Mouse (Mus musculus): ENCODE results near the gene Fam19a1. TPM values are rescaled to one million over a fixed set of nuclear protein-coding genes. Genes with fewer than 3 reads are reported as not detected.

The Fam19a1 gene
- polyA plus RNA-seq, 1 experiment from 2014 or later: 3.0 TPM

- Histone ChIP-seq H3K27me3 (ENCODE audit: insufficient read depth, low read length) (no peaks in the 10 kb centered on the region), H3K9ac (peak overlapping the region; percentile 70), H3K36me3 (ENCODE audit: insufficient read depth) (no peaks in the 10 kb centered on the region), H3K4me1 (ENCODE audit: insufficient read depth) (peaks cover 7% of the 10 kb centered on the region; the same call in 1 of the 2 replicates), H3K27ac (ENCODE audit: low read depth) (no peak overlapping the region), H3K4me3 (ENCODE audit: low read depth, low read length) (peak overlapping the region; percentile 55), H3K9me3 (ENCODE audit: low read depth, low read length) (no peaks in the 10 kb centered on the region), H3K4me2 (peak overlapping the region; percentile 95)
- ATAC-seq (ENCODE audit: insufficient read depth) (no peak), DNase-seq (no peak)
- peak; percentile 26; the same call in 1 of the 2 replicates for TF ChIP-seq CTCF (IDR thresholded peaks at IDR 0.05; ENCODE audit: low read depth)
- 4% methylated on average over 6 of the region's 6 CpGs for WGBS
These were observed 3.2 kb downstream of the Fam19a1 start for GRCm38 (mm10) chr6:96116148-96116533.

- ATAC-seq (ENCODE audit: insufficient read depth): peak; percentile 84
- H3K4me1 ChIP-seq (ENCODE audit: insufficient read depth): peaks cover 7% of the 10 kb centered on the region; the same call in 1 of the 2 replicates
- H3K9me3 ChIP-seq (ENCODE audit: low read depth, low read length): no peaks in the 10 kb centered on the region
- peak; percentile 65 for DNase-seq
- peak overlapping the region; percentile 55 for H3K4me3 ChIP-seq (ENCODE audit: low read depth, low read length)
- under 1% methylated on average over 32 of the region's 32 CpGs for WGBS
- H3K9ac ChIP-seq: peak overlapping the region; percentile 70
- H3K27me3 ChIP-seq (ENCODE audit: insufficient read depth, low read length): no peaks in the 10 kb centered on the region
- TF ChIP-seq CTCF (IDR thresholded peaks at IDR 0.05; ENCODE audit: low read depth): peak; percentile 46
- H3K27ac ChIP-seq (ENCODE audit: low read depth): no peak overlapping the region
- H3K36me3 ChIP-seq (ENCODE audit: insufficient read depth): no peaks in the 10 kb centered on the region
- H3K4me2 ChIP-seq: peak overlapping the region; percentile 95
These were observed 3.7 kb downstream of the Fam19a1 start for GRCm38 (mm10) chr6:96116534-96117272.

GRCm38 (mm10) chr6:96143326-96143725 lies 30.4 kb downstream of the Fam19a1 start:
- no peak for TF ChIP-seq CTCF (IDR thresholded peaks at IDR 0.05; ENCODE audit: low read depth)
- Histone ChIP-seq H3K27me3 (ENCODE audit: insufficient read depth, low read length) (no peaks in the 10 kb centered on the region), H3K9ac (no peak overlapping the region), H3K27ac (ENCODE audit: low read depth) (no peak overlapping the region), H3K36me3 (ENCODE audit: insufficient read depth) (no peaks in the 10 kb centered on the region), H3K4me3 (ENCODE audit: low read depth, low read length) (no peak overlapping the region), H3K4me1 (ENCODE audit: insufficient read depth) (no peaks in the 10 kb centered on the region), H3K9me3 (ENCODE audit: low read depth, low read length) (no peaks in the 10 kb centered on the region), H3K4me2 (no peak overlapping the region)
- no peak for DNase-seq
- no peak for ATAC-seq (ENCODE audit: insufficient read depth)
- WGBS: 62% methylated on average over 1 of the region's 1 CpGs

GRCm38 (mm10) chr6:96165403-96165802 lies 52.4 kb downstream of the Fam19a1 start:
- no peak for TF ChIP-seq CTCF (IDR thresholded peaks at IDR 0.05; ENCODE audit: low read depth)
- no peak overlapping the region for H3K4me3 ChIP-seq (ENCODE audit: low read depth, low read length)
- H3K9ac ChIP-seq: no peak overlapping the region
- WGBS: 79% methylated on average over 13 of the region's 13 CpGs
- H3K4me1 ChIP-seq (ENCODE audit: insufficient read depth): no peaks in the 10 kb centered on the region
- no peaks in the 10 kb centered on the region for H3K36me3 ChIP-seq (ENCODE audit: insufficient read depth)
- ATAC-seq (ENCODE audit: insufficient read depth) (no peak), DNase-seq (peak; percentile 2)
- no peaks in the 10 kb centered on the region for H3K27me3 ChIP-seq (ENCODE audit: insufficient read depth, low read length)
- H3K4me2 ChIP-seq: no peak overlapping the region
- H3K27ac ChIP-seq (ENCODE audit: low read depth): no peak overlapping the region
- H3K9me3 ChIP-seq (ENCODE audit: low read depth, low read length): no peaks in the 10 kb centered on the region

- H3K27ac ChIP-seq (ENCODE audit: low read depth): no peak within 1 kb of the TSS
- no peaks in the 10 kb centered on the region for H3K4me1 ChIP-seq (ENCODE audit: insufficient read depth)
- no peaks in the 10 kb centered on the region for H3K9me3 ChIP-seq (ENCODE audit: low read depth, low read length)
- no peaks in the 10 kb centered on the region for H3K27me3 ChIP-seq (ENCODE audit: insufficient read depth, low read length)
- H3K4me3 ChIP-seq (ENCODE audit: low read depth, low read length): no peak within 1 kb of the TSS
- H3K4me2 ChIP-seq: no peak within 1 kb of the TSS
- no peak within 1 kb of the TSS for H3K9ac ChIP-seq
- ATAC-seq (ENCODE audit: insufficient read depth) (no peak), DNase-seq (no peak)
- 84% methylated on average over 18 of the region's 18 CpGs for WGBS
- no peaks in the 10 kb centered on the region for H3K36me3 ChIP-seq (ENCODE audit: insufficient read depth)
- TF ChIP-seq CTCF (IDR thresholded peaks at IDR 0.05; ENCODE audit: low read depth): no peak
These were observed 52.9 kb downstream of the Fam19a1 start, which contains the start of gene 1700123L14Rik for GRCm38 (mm10) chr6:96165818-96166379. Gene 1700123L14Rik (minus strand): TSS chr6:96166243.

GRCm38 (mm10) chr6:96167031-96167430 lies 54.1 kb downstream of the Fam19a1 start:
- ATAC-seq (ENCODE audit: insufficient read depth) (no peak), DNase-seq (no peak)
- H3K36me3 ChIP-seq (ENCODE audit: insufficient read depth): no peaks in the 10 kb centered on the region
- H3K4me2 ChIP-seq: no peak overlapping the region
- no peaks in the 10 kb centered on the region for H3K27me3 ChIP-seq (ENCODE audit: insufficient read depth, low read length)
- no peak for TF ChIP-seq CTCF (IDR thresholded peaks at IDR 0.05; ENCODE audit: low read depth)
- H3K27ac ChIP-seq (ENCODE audit: low read depth): no peak overlapping the region
- no peak overlapping the region for H3K9ac ChIP-seq
- H3K4me1 ChIP-seq (ENCODE audit: insufficient read depth): no peaks in the 10 kb centered on the region
- H3K9me3 ChIP-seq (ENCODE audit: low read depth, low read length): no peaks in the 10 kb centered on the region
- H3K4me3 ChIP-seq (ENCODE audit: low read depth, low read length): no peak overlapping the region

GRCm38 (mm10) chr6:96173681-96174080 lies 60.7 kb downstream of the Fam19a1 start:
- ATAC-seq (ENCODE audit: insufficient read depth): no peak

More at GRCm38 (mm10) chr6:96173681-96174080, 60.7 kb downstream of the Fam19a1 start:
- 49% methylated on average over 3 of the region's 3 CpGs for WGBS
- Histone ChIP-seq H3K27ac (ENCODE audit: low read depth) (no peak overlapping the region), H3K4me3 (ENCODE audit: low read depth, low read length) (no peak overlapping the region), H3K4me2 (no peak overlapping the region), H3K36me3 (ENCODE audit: insufficient read depth) (no peaks in the 10 kb centered on the region), H3K9me3 (ENCODE audit: low read depth, low read length) (no peaks in the 10 kb centered on the region), H3K27me3 (ENCODE audit: insufficient read depth, low read length) (no peaks in the 10 kb centered on the region), H3K4me1 (ENCODE audit: insufficient read depth) (no peaks in the 10 kb centered on the region), H3K9ac (no peak overlapping the region)
- DNase-seq: no peak
- TF ChIP-seq CTCF (IDR thresholded peaks at IDR 0.05; ENCODE audit: low read depth): no peak

Measured in lung, embryonic 14.5 days (tissue).